Mouse (Mus musculus) G1E (cell line): Measurements from ENCODE around the gene Gm15217. TPM values are rescaled to one million over a fixed set of nuclear protein-coding genes. Genes with fewer than 3 reads are reported as not detected.

Experiments used
- ATAC-seq: 2 replicates; pipeline ENCODE4 v1.8.0; 2016; ENCODE audit warnings: mild to moderate bottlenecking; ENCODE audit not compliant: insufficient number of reproducible peaks, poor library complexity, low FRiP score, severe bottlenecking; ENCODE audit errors: extremely low read depth
- DNase-seq: peaks from one replicate; pipeline ENCODE4 v3.0.0; 2012; ENCODE audit warnings: low spot score
- H3K27me3 ChIP-seq: 2 replicates; pipeline ENCODE4 v1.6.1; 2012; ENCODE audit warnings: mild to moderate bottlenecking, low read length, inconsistent platforms; ENCODE audit not compliant: insufficient read depth
- H3K36me3 ChIP-seq: replicated peaks from 2 replicates; pipeline ENCODE3; 2012; ENCODE audit warnings: mild to moderate bottlenecking, inconsistent platforms
- H3K4me1 ChIP-seq: 2 replicates; pipeline ENCODE4 v1.6.1; 2012; ENCODE audit warnings: low read depth, low read length, inconsistent platforms, mixed read lengths; ENCODE audit not compliant: insufficient read depth
- H3K4me3 ChIP-seq: 2 replicates; pipeline ENCODE4 v1.5.1; 2012; ENCODE audit warnings: low read depth, mild to moderate bottlenecking, inconsistent platforms, low read length, moderate library complexity, mixed read lengths
- H3K9me3 ChIP-seq: replicated peaks from 2 replicates; pipeline ENCODE4 v1.6.1; 2012; ENCODE audit warnings: inconsistent platforms
- CTCF ChIP-seq: IDR thresholded peaks from 2 replicates; pipeline ENCODE4 v1.5.1; 2012; ENCODE audit warnings: low read depth, low read length, inconsistent platforms, mixed read lengths
- GATA1 ChIP-seq: IDR thresholded peaks from 2 replicates; pipeline ENCODE4 v1.6.1; 2012; ENCODE audit warnings: borderline replicate concordance, low read length, inconsistent platforms, mixed read lengths
- GATA2 ChIP-seq: IDR thresholded peaks from 2 replicates; pipeline ENCODE4 v1.6.1; 2012; ENCODE audit warnings: low read depth, low read length, inconsistent platforms, borderline replicate concordance
- POLR2AphosphoS5 ChIP-seq: IDR thresholded peaks from 2 replicates; pipeline ENCODE4 v1.6.1; 2012; ENCODE audit warnings: low read depth, low read length, inconsistent platforms; ENCODE audit not compliant: insufficient replicate concordance
- TAL1 ChIP-seq: conservative IDR thresholded peaks from 2 replicates; pipeline ENCODE4 v1.6.1; 2012; ENCODE audit warnings: low read depth, low read length, inconsistent platforms, mixed read lengths
- polyA plus RNA-seq: library from polyadenylated mRNA; stranded (reverse); fragments of >175 nt; gene quantifications from 2 replicates; pipeline ENCODE4 v1.2.3, GENCODE M21; 2012
- total RNA-seq, 2 experiments: library from RNA; stranded (forward) in 1 of 2; stranded (reverse) in 1 of 2; fragments of 200-1000 nt in 1 of 2; fragments of >200 nt in 1 of 2; fragmentation: Nextera tagmentation in 1 of 2; gene quantifications; 2 replicates each; pipeline ENCODE4 v1.2.3; 2014 to 2017

Gene Gm15217
- total and polyA plus RNA-seq, 3 experiments: not detected

DNA sequence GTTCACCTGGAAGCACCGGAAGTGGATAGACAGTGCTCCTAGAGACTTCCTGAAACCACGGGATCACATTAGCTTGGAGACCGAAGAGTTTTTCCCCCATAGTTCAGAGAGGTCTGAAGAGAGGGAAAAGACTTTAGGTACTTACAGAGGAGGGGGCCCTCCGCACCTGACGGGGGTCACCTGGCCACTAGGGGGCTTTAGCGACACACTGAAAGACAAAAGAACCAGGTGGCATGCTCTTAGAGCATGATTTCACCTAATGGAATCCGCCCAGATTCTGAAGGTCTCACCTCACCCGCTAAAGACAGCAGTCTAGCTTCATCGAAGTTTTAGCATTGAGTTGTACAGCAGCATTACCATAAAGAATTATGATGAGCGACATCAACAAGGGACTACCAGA, 16.0 kb upstream of the Gm15217 start:
- no peaks in the 10 kb centered on the region for H3K9me3 ChIP-seq
- TF ChIP-seq CTCF (no peak), TAL1 (no peak), GATA2 (no peak), POLR2AphosphoS5 (no peak), GATA1 (no peak)
- no peaks in the 10 kb centered on the region for H3K4me1 ChIP-seq
- H3K36me3 ChIP-seq: no peaks in the 10 kb centered on the region
- H3K4me3 ChIP-seq: no peak overlapping the region
- H3K27me3 ChIP-seq: peaks cover 12% of the 10 kb centered on the region
- ATAC-seq: no peak
- DNase-seq: no peak

DNA sequence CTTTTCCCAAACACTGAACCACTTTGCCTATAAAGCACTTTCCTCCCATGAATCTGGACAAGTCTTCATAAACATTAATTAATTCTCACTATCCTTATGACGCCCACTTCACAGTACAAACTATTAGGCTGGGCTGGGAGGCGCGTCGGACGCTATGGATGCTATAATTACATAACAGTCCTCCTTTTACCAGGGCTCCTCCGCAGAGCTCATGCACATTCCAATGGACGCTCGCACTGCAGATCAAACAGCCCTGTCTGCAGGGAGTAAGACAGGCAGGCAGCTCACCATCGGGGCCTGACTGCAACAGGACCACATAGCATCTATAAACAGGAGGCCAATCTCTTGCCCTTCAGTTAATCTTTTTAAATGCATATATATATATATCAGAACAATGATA, 6.8 kb upstream of the Gm15217 start:
- TF ChIP-seq GATA1 (no peak), TAL1 (no peak), CTCF (no peak), POLR2AphosphoS5 (no peak), GATA2 (no peak)
- Histone ChIP-seq H3K36me3 (no peaks in the 10 kb centered on the region), H3K4me1 (no peaks in the 10 kb centered on the region), H3K9me3 (no peaks in the 10 kb centered on the region), H3K27me3 (peaks cover 8% of the 10 kb centered on the region; the same call in 1 of the 2 replicates), H3K4me3 (no peak overlapping the region)
- no peak for DNase-seq
- no peak for ATAC-seq

GRCm38 (mm10) chr14:46375796-46376195, 3.4 kb upstream of the Gm15217 start:
- Histone ChIP-seq H3K36me3 (no peaks in the 10 kb centered on the region), H3K9me3 (no peaks in the 10 kb centered on the region), H3K4me1 (no peaks in the 10 kb centered on the region), H3K27me3 (peaks cover 6% of the 10 kb centered on the region; the same call in 1 of the 2 replicates), H3K4me3 (no peak overlapping the region)
- DNase-seq (no peak), ATAC-seq (no peak)
- TF ChIP-seq TAL1 (no peak), GATA2 (no peak), GATA1 (no peak), CTCF (no peak), POLR2AphosphoS5 (no peak)

DNA sequence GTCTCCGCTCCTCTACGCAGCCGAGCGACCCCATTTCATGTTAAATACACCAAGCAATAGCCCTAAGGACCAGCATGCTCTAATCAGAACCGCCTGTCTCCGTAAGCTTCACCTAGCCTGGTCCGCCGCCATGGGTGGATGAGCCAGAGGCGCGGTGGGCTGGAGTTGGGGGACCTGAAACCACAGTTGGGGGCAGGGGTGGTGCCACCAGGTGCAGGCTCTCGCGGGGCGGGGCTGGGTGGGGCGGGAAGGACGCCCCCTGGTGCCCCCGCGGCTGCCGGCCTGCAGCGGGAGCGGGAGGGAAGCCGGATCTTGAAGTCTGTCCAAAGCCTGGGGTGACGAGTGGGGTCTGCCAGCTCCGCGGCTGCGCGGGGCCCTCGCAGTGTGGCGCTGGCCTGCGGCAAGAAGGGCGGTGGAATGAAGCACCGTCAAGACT, 1.1 kb downstream of the Gm15217 start:
- DNase-seq (no peak), ATAC-seq (no peak)
- H3K27me3 ChIP-seq: peaks cover 15% of the 10 kb centered on the region; the same call in 1 of the 2 replicates
- no peaks in the 10 kb centered on the region for H3K36me3 ChIP-seq
- H3K9me3 ChIP-seq: no peaks in the 10 kb centered on the region
- no peak for TF ChIP-seq GATA2
- no peak for TF ChIP-seq GATA1
- no peak for TF ChIP-seq POLR2AphosphoS5
- no peak for TF ChIP-seq TAL1
- TF ChIP-seq CTCF: no peak
- H3K4me1 ChIP-seq: no peaks in the 10 kb centered on the region
- H3K4me3 ChIP-seq: no peak overlapping the region

DNA sequence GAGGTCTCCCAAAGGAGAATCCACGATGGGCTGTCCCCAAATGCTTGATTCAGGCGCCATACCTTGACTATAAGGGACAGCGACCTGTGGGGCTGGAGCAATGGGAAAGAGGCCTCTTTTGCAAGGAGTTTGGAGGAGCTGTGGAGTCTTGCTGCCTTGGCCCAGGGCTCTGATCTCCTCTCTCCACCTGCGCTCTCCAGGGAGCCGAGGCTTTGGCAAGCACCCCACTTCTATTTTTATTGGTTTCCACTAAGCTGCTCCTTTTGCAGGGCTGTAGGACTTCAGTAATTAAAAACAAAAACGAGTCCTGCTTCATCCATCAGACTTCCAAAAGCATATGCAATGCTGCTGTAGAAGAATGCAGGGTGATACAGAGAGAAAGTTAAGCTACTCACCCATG, 2.2 kb downstream of the Gm15217 start:
- TF ChIP-seq GATA1 (no peak), GATA2 (no peak), CTCF (no peak), TAL1 (no peak), POLR2AphosphoS5 (no peak)
- Histone ChIP-seq H3K36me3 (no peaks in the 10 kb centered on the region), H3K4me1 (no peaks in the 10 kb centered on the region), H3K27me3 (peaks cover 16% of the 10 kb centered on the region; the same call in 1 of the 2 replicates), H3K4me3 (no peak overlapping the region), H3K9me3 (no peaks in the 10 kb centered on the region)
- DNase-seq (no peak), ATAC-seq (no peak)

GRCm38 (mm10) chr14:46384946-46385691, 5.9 kb downstream of the Gm15217 start:
- no peak for DNase-seq
- Histone ChIP-seq H3K9me3 (0 out of 2 replicates have a peak, but pooled peaks cover 2% of the 10 kb centered on the region), H3K27me3 (peaks cover 40% of the 10 kb centered on the region; the same call in 1 of the 2 replicates), H3K4me3 (no peak overlapping the region), H3K36me3 (no peaks in the 10 kb centered on the region), H3K4me1 (no peaks in the 10 kb centered on the region)
- no peak for ATAC-seq
- TF ChIP-seq GATA1 (no peak), POLR2AphosphoS5 (no peak), GATA2 (no peak), TAL1 (no peak), CTCF (no peak)
